Mouse (Mus musculus) urinary bladder, postnatal 0 days (tissue): ENCODE results near the gene Ccdc152. TPM values are rescaled to one million over a fixed set of nuclear protein-coding genes. Genes with fewer than 3 reads are reported as not detected.

Experiments used
- polyA plus RNA-seq: library from polyadenylated mRNA; unstranded; fragments of >200 nt; fragmentation: Nextera tagmentation; extraction: Ambion mirVana; gene quantifications from 2 replicates; pipeline ENCODE4 v1.2.1, GENCODE M21; 2015

Ccdc152 gene
- 0.85 and 0.87 TPM in 2 replicates for polyA plus RNA-seq

DNA sequence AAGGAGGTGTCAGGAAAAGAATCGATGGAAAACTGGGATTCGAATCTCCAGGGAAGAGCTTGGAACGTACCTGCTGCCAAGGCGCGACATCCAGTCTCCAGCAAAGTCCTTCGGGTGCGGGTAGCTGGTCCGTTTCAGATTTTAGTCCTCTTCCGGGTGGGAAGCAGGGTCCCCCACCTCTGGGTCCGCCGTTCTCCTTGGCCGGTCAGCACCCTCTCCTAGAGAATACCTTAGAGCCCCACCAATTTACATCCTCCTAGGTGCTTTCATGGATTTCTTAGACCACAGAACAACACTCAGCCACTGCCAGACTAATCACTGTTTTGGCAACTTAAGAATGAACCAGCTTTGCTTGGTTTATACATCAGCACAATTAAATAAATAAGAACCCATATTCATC lies at the start of gene Ccdc152:
Ccdc152 (minus strand) TSS at position 101 of the 400 bp plus-strand sequence.

DNA sequence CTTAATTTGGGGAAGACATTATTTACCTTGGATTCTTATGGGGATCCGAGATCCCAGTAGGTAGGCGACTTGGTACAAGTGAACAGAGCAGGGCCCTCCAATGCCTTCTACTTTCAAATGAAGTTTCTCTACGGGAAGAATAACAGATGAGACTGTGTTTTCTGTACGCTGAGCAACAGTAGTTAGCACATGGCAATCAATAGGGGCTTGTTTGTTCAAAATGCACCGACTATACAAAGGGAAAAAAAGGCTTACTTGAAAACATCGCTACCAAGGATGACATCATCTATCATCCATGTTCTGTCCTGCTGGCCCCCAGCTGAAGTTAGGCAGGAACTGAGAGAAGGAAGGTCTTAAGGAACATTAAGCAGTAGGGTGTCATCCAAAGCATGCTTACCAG lies 35.1 kb downstream of the Ccdc152 start, which contains the start of gene Selenop:
Selenop (plus strand) TSS at position 301 of the 400 bp plus-strand sequence.

Other genes starting within 250 kb of the Ccdc152 start
- gene Selenop, start 35.0 kb downstream of the Ccdc152 start, polyA plus RNA-seq = 150 and 164 TPM in 2 replicates